Mouse (Mus musculus) retina, adult 2 months (tissue): ENCODE data around the gene Ifnab.

Source experiments
- DNase-seq: peaks from one replicate; pipeline ENCODE4 v3.0.0-alpha.2; 2012; ENCODE audit warnings: low read depth, low spot score

Ifnab gene

DNA sequence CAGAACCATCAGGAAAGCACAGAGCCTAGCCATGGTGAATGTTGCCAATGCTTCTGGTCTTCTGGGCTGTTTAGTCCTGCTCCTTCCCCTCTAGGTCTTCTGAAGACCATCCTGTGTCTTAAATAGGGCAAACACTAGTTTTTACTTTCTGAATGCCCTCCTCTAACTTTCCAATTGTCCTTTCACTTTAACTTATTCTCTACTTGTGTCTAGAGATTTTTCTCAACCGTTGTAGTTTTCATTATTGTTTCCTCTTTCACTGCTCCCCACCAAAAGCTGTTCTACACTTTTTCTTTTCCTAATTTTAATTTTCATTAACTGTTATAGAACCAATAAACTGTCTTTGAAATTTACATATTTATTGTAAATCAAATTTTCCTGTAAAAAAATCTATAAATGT lies 14.3 kb downstream of the Ifnab start, which contains the start of gene Ifna16:
Ifna16 (minus strand) TSS at position 101 of the 400 bp plus-strand sequence.
- DNase-seq, result no peak

DNA sequence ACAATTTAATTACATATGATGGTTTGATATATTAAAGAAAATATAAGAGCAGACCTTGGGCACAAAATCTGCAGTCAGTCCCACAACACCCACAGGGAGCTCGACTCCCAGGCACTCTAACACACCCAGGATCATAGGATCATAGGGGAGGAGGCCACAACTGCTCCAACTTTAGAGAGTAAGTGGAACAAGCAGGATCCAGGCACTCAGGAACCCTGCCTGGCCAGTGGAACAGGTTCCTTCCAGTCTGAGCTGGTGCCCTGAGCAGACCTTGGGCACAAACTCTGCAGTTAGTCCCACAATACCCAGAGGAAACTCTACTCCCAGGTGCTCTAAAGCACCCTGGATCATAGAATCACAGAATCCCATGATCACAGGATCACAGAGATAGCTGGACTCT lies 35.7 kb downstream of the Ifnab start:
- DNase-seq, result no peak

DNA sequence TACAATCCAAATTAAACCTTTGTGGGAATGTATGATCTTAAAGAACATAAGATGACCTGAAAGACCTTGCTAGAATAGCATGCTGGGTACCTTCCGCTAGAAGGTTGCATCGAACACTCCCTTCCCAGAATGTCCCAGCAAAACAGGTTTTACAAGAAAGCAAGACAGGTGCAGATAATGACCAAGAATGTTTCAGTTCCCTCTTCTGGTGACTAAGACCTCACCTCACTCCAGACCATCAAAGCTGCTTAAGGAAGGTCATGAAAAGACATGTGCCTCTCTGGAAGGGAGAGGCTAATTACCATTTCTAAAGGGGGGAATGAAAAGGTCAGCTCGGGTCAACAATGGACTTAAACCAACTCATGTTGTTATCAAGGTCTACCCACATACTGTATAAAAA lies 37.5 kb downstream of the Ifnab start:
- no peak for DNase-seq

DNA sequence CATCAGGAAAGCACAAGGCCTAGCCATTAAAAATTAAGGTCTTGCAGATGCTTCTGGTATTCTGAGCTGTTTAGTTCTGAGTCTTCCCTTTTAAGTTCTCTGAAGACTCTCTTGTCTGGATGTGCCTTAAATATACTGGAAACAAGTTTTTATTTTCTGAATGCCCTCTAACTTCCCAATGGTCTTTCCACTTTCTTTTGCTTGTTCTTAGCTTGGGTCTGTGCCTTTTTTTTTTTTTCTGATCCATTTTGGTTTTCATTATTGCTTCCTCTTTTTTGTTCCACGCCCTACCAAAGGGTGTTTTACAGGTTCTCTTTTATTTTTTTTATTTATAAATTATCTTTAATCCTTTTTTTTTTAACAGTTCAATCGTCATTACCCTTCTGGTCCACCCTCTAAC lies 46.8 kb downstream of the Ifnab start, which contains the start of gene Ifna13:
Ifna13 (minus strand) TSS at position 101 of the 400 bp plus-strand sequence.
- DNase-seq, result no peak

DNA sequence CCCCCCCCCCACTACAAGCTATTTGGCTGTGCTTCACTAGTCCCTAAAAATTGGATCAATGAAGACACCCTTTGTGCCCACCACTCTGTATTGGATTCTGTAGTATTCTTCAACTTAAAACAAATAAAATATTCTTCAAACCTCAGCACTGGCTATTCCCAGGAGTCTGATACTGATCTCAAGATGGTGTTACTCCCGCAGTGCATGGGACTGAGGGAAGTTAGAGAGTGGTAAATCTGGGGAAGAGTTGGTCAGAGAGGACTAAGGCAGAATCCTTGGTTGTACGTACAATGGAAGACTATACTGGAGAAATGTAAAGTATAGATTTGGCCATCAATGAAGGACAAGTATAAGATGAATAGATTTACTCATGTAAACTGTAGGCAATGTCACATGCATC lies 48.6 kb downstream of the Ifnab start:
- DNase-seq, result no peak

DNA sequence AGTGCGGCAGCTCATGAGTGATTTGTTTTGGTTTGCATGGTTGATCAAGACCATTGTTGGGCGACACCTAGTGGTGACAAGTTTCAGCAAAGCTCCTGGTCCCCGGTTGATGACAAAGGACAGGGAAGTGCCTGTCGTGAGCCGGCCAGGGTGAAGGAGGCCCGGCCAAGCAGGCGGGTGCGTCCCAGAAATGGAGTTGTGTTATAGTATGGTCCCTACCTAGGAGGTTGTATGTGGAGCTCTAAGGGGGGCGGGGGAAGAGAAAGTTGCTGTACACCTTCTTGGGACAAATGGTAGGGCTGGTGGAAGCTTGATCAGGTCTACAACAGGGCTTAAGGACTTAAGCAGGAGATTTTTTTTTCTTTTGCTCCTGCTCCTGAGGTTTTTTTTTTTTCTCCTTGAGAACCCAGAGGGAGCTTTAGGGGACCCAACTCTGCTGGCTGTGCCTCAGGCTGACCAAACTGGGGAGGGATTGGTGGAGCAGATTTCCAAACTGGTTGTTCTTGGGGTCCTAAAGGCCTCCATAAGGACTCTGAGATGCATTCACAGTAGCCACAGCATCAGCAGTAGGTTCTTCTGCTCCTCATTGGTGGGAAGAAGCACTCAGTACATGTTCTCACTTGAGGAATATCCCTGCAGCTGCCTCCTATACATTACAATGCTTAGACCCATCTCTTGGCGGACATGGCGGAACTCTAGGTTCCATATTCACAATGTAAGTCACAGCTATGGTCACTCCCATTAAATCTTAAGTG lies 49.9 kb downstream of the Ifnab start:
- peak; percentile 94 for DNase-seq

DNA sequence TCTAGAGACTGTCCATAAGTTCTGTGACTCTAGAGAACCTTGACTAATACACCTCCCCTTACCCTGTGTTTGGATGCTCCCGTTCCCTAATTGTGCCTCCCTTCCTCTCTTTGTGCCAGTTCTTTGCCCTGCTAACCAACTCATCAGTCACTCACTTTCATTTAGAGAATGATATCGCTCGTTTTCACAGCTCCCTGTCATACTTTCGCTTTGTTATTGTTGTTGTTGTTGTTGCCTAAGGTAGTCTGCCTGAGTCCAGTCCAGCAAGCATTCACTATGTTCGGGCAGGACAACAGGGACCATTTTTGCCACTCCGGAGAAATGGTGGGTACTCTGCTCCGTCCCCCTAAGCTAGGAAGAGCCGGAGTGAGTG lies 50.5 kb downstream of the Ifnab start:
- DNase-seq, result no peak
